Mouse (Mus musculus) testis, adult 2 months (tissue): ENCODE results near the gene Ttc19. TPM values are rescaled to one million over a fixed set of nuclear protein-coding genes. Genes with fewer than 3 reads are reported as not detected.

ENCODE experiments used
- H3K27ac ChIP-seq: fragments of 200-500 bp; 2 replicates; pipeline ENCODE4 v1.5.1; 2012; ENCODE audit warnings: low read depth, low read length; ENCODE audit not compliant: control insufficient read depth, insufficient read depth
- H3K27me3 ChIP-seq: fragments of 200-500 bp; 2 replicates; pipeline ENCODE4 v1.6.1; 2012; ENCODE audit warnings: mild to moderate bottlenecking, low read length, moderate library complexity; ENCODE audit not compliant: control insufficient read depth, insufficient read depth
- H3K36me3 ChIP-seq: fragments of 200-500 bp; 2 replicates; pipeline ENCODE4 v1.6.1; 2012; ENCODE audit warnings: mild to moderate bottlenecking, low read length; ENCODE audit not compliant: control insufficient read depth, insufficient read depth
- H3K4me1 ChIP-seq: fragments of 200-500 bp; 2 replicates; pipeline ENCODE4 v1.6.1; 2012; ENCODE audit warnings: low read length; ENCODE audit not compliant: control insufficient read depth, insufficient read depth
- H3K4me3 ChIP-seq: fragments of 200-500 bp; 2 replicates; pipeline ENCODE4 v1.5.1; 2012; ENCODE audit warnings: low read depth, mild to moderate bottlenecking, low read length, moderate library complexity, mixed read lengths; ENCODE audit not compliant: control insufficient read depth
- CTCF ChIP-seq: fragments of 200-500 bp; IDR thresholded peaks from 2 replicates; pipeline ENCODE4 v1.5.1; 2012; ENCODE audit warnings: low read depth, mild to moderate bottlenecking, inconsistent platforms, low read length, moderate library complexity; ENCODE audit not compliant: control insufficient read depth, insufficient read depth, insufficient replicate concordance
- POLR2A ChIP-seq: fragments of 200-500 bp; IDR thresholded peaks from 2 replicates; pipeline ENCODE4 v1.6.1; 2012; ENCODE audit warnings: low read depth, mild to moderate bottlenecking, inconsistent platforms, low read length, moderate library complexity; ENCODE audit not compliant: control insufficient read depth
- polyA plus RNA-seq: library from polyadenylated mRNA; depleted of rRNA; stranded (reverse); fragments of >200 nt; gene quantifications from 2 replicates; pipeline ENCODE4 v1.2.3, GENCODE M21; 2012

The Ttc19 gene
- polyA plus RNA-seq, 1 experiment, result 4.2 TPM

GRCm38 (mm10) chr11:62320097-62320496 lies 38.8 kb downstream of the Ttc19 start:
- no peak for TF ChIP-seq POLR2A
- TF ChIP-seq CTCF, result no peak
- no peaks in the 10 kb centered on the region; the same call in none of the 2 replicates for H3K36me3 ChIP-seq
- H3K4me3 ChIP-seq, result no peak overlapping the region
- no peaks in the 10 kb centered on the region for H3K4me1 ChIP-seq
- no peaks in the 10 kb centered on the region for H3K27me3 ChIP-seq
- no peak overlapping the region for H3K27ac ChIP-seq

GRCm38 (mm10) chr11:62323659-62324058 lies 42.4 kb downstream of the Ttc19 start:
- Histone ChIP-seq H3K27me3 (no peaks in the 10 kb centered on the region), H3K27ac (no peak overlapping the region), H3K4me1 (no peaks in the 10 kb centered on the region), H3K4me3 (no peak overlapping the region), H3K36me3 (no peaks in the 10 kb centered on the region; the same call in none of the 2 replicates)
- TF ChIP-seq CTCF (no peak), POLR2A (no peak)

- no peaks in the 10 kb centered on the region for H3K4me1 ChIP-seq
- no peaks in the 10 kb centered on the region; the same call in 1 of the 2 replicates for H3K36me3 ChIP-seq
- H3K27ac ChIP-seq, result no peak overlapping the region; the same call in 1 of the 2 replicates
- TF ChIP-seq POLR2A (no peak), CTCF (no peak)
- H3K27me3 ChIP-seq, result no peaks in the 10 kb centered on the region
- H3K4me3 ChIP-seq, result no peak overlapping the region
These were observed 49.9 kb downstream of the Ttc19 start for GRCm38 (mm10) chr11:62331141-62331540.

- H3K36me3 ChIP-seq, result no peaks in the 10 kb centered on the region; the same call in none of the 2 replicates
- H3K4me3 ChIP-seq, result no peak overlapping the region
- no peaks in the 10 kb centered on the region for H3K4me1 ChIP-seq
- peak overlapping the region; percentile 42; the same call in 1 of the 2 replicates for H3K27ac ChIP-seq
- TF ChIP-seq POLR2A (no peak), CTCF (no peak)
- H3K27me3 ChIP-seq, result no peaks in the 10 kb centered on the region
These were observed 51.0 kb downstream of the Ttc19 start for GRCm38 (mm10) chr11:62332228-62332627.

- peaks cover 3% of the 10 kb centered on the region; the same call in 1 of the 2 replicates for H3K36me3 ChIP-seq
- no peaks in the 10 kb centered on the region for H3K27me3 ChIP-seq
These were observed 61.7 kb downstream of the Ttc19 start for GRCm38 (mm10) chr11:62343002-62343401.

GRCm38 (mm10) chr11:62351948-62352347 lies 70.7 kb downstream of the Ttc19 start:
- no peak overlapping the region for H3K27ac ChIP-seq
- peaks cover 5% of the 10 kb centered on the region for H3K36me3 ChIP-seq
- no peak for TF ChIP-seq CTCF
- no peak for TF ChIP-seq POLR2A
- H3K4me3 ChIP-seq, result no peak overlapping the region
- H3K27me3 ChIP-seq, result no peaks in the 10 kb centered on the region
- H3K4me1 ChIP-seq, result no peaks in the 10 kb centered on the region

More at GRCm38 (mm10) chr11:62343002-62343401, 61.7 kb downstream of the Ttc19 start:
- H3K4me3 ChIP-seq, result no peak overlapping the region
- TF ChIP-seq POLR2A, result no peak
- no peak for TF ChIP-seq CTCF
- H3K4me1 ChIP-seq, result no peaks in the 10 kb centered on the region
- no peak overlapping the region for H3K27ac ChIP-seq

- TF ChIP-seq POLR2A, result no peak
- TF ChIP-seq CTCF, result no peak
- Histone ChIP-seq H3K27me3 (no peaks in the 10 kb centered on the region), H3K27ac (no peak overlapping the region), H3K36me3 (peaks cover 5% of the 10 kb centered on the region), H3K4me3 (no peak overlapping the region), H3K4me1 (no peaks in the 10 kb centered on the region)
These were observed 73.9 kb downstream of the Ttc19 start for GRCm38 (mm10) chr11:62355216-62355615.

GRCm38 (mm10) chr11:62366879-62367278 lies 85.6 kb downstream of the Ttc19 start:
- Histone ChIP-seq H3K36me3 (peaks cover 2% of the 10 kb centered on the region; the same call in 1 of the 2 replicates), H3K27me3 (no peaks in the 10 kb centered on the region), H3K4me1 (no peaks in the 10 kb centered on the region), H3K27ac (no peak overlapping the region), H3K4me3 (no peak overlapping the region)
- TF ChIP-seq CTCF (no peak), POLR2A (no peak)
